Mouse (Mus musculus): ENCODE measurements at regions not wholly inside any gene's neighbourhood (a gene's known extent, or its start where the extent isn't known, plus 50 kb on each side); places are given as distances from the start of the nearest gene placed in this dataset.

GRCm38 (mm10) chr10:43750401-43750800 lies 151.1 kb downstream of the Qrsl1 start:
- TF ChIP-seq CTCF (IDR thresholded peaks at IDR 0.05; ENCODE audit: control insufficient read depth, insufficient read depth, low read length) = no peak
- no peak for TF ChIP-seq POLR2A (IDR thresholded peaks at IDR 0.05; ENCODE audit: borderline replicate concordance, control insufficient read depth, low read depth, low read length)

All from bone marrow, adult 2 months (tissue).